ENCODE assay signal across 28 mouse cellular contexts in the genomic region with DNA sequence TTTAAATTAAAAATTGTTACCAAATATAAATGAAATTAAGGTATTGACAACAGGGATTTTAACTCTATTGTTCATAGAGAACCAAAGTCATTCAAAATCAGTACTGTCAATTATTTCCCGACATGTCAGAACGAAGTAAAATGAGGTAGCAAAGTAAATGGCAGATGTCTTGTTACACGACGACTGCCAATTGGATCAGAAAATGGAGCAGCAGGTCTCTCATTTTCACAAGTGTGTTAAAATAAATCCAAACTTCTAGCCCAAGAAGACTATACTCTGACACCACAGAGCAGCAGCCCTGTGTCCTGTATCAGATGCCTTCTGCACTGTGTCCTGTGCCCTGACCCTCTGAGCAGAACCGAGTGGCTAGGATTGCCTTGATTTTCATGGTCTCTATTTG.
"Had no signal": no experiment of that assay in that cellular context is flagged by ENCODE, and none has a peak within 500 bp of the region (broad histone marks: within the 10 kb centered on the region; RNA-seq: fewer than 3 reads in every experiment).

No protein-coding gene starts in this region.

- H3K4me1 ChIP-seq: heart, embryonic 10.5 days; heart, embryonic 12.5 days; intestine, embryonic 15.5 days; limb, embryonic 10.5 days; limb, embryonic 12.5 days; liver, embryonic 13.5 days; liver, embryonic 15.5 days had no signal

- H3K4me3 ChIP-seq: gastrocnemius, adult 2 months; heart, embryonic 10.5 days; heart, embryonic 12.5 days; hindbrain, embryonic 10.5 days; intestine, embryonic 15.5 days; layer of hippocampus, adult 2 months; left cerebral cortex, adult 2 months; limb, embryonic 10.5 days; limb, embryonic 12.5 days; liver, embryonic 13.5 days; liver, embryonic 15.5 days had no signal

- H3K27ac ChIP-seq: gastrocnemius, adult 2 months; heart, embryonic 10.5 days; hindbrain, embryonic 10.5 days; hindbrain, embryonic 14.5 days; intestine, embryonic 15.5 days; layer of hippocampus, adult 2 months; left cerebral cortex, adult 2 months; limb, embryonic 10.5 days; limb, embryonic 12.5 days; liver, embryonic 13.5 days; liver, embryonic 15.5 days had no signal

- H3K9me3 ChIP-seq: heart, embryonic 10.5 days; heart, embryonic 12.5 days; hindbrain, embryonic 10.5 days; intestine, embryonic 15.5 days; limb, embryonic 10.5 days; limb, embryonic 12.5 days; liver, embryonic 13.5 days; liver, embryonic 15.5 days had no signal

- H3K27me3 ChIP-seq: heart, embryonic 12.5 days; intestine, embryonic 15.5 days; limb, embryonic 12.5 days; liver, embryonic 13.5 days; liver, embryonic 15.5 days had no signal

- H3K9ac ChIP-seq: heart, embryonic 12.5 days; hindbrain, embryonic 14.5 days; intestine, embryonic 15.5 days; limb, embryonic 12.5 days; liver, embryonic 13.5 days; liver, embryonic 15.5 days; liver, postnatal 0 days had no signal

- H3K4me2 ChIP-seq: heart, embryonic 12.5 days; hindbrain, embryonic 14.5 days; intestine, embryonic 15.5 days; limb, embryonic 12.5 days; liver, embryonic 11.5 days; liver, embryonic 13.5 days; liver, embryonic 15.5 days had no signal

- DNase-seq: gastrocnemius, adult 2 months; gastrocnemius, postnatal 10 days; gastrocnemius, postnatal 25 days; heart, adult 18-20 months; heart, postnatal 10 days; heart, postnatal 4 days; kidney, adult 18-20 months; kidney, adult 8-10 months; kidney, postnatal 10 days; kidney, postnatal 25 days; kidney, postnatal 4 days; liver; liver, embryonic 13.5 days; liver, postnatal 0 days had no signal

- H3K36me3 ChIP-seq: heart, embryonic 10.5 days; heart, embryonic 12.5 days; hindbrain, embryonic 10.5 days; intestine, embryonic 15.5 days; limb, embryonic 10.5 days; limb, embryonic 12.5 days; liver, embryonic 13.5 days; liver, embryonic 15.5 days had no signal

- ATAC-seq: hindbrain, embryonic 16.5 days; inflammation-experienced regulatory T-cells, adult 6 months; intestine, embryonic 15.5 days; intestine, postnatal 0 days; liver, postnatal 0 days had no signal
